Mouse (Mus musculus) kidney, postnatal 36 days (tissue): Measurements from ENCODE around the gene Atg4d.
"Not testable (repeated sequence)": the region's sequence is repeated elsewhere in the genome, so short reads cannot be mapped to it uniquely, and the experiment has no call there.

Experiments
- DNase-seq, 2 experiments: peaks; one replicate each; pipeline ENCODE4 v3.0.0; 2021 to 2022; ENCODE audit warnings: mixed read lengths in 2 of 2

Gene Atg4d

DNA sequence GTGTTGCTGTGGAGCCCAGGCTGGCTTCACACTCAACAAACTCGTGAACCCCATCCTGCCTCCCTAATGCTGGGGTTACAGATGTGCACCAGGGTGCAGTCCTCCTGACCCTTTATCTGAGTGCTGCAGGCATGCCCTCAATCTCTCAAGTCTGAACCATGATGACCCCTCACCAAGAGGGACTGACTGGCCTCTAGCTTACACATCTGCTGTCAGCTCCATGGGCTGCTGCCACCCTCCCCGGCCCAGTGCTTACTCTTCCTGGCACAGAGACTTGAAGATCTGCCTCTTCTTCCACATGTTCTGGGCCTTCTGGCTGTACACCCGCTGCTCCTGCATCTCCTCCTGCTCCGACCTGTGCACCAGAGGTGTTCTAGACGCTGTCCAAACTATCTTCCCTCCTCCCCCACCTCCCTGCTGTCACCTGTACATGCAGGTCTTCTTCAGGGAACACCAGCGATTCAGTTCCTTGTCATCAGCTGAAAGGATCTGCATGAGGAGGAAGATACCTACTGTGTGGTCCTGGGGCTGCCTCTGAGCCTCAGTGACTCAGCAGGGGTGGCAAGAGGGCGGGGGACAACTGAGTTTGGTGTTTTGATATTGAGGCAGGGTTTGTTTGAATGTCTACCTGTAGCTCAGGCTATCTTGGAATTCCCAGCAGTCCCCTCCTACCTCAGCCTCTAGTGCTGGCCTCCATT, 10.1 kb downstream of the Atg4d start:
- DNase-seq: no peak

- DNase-seq: no peak
Measured at GRCm38 (mm10) chr9:21275727-21276126, 10.6 kb downstream of the Atg4d start.

GRCm38 (mm10) chr9:21276307-21276706, 11.2 kb downstream of the Atg4d start:
- no peak for DNase-seq

- DNase-seq: no peak
Measured at GRCm38 (mm10) chr9:21277776-21278175, 12.7 kb downstream of the Atg4d start.

DNA sequence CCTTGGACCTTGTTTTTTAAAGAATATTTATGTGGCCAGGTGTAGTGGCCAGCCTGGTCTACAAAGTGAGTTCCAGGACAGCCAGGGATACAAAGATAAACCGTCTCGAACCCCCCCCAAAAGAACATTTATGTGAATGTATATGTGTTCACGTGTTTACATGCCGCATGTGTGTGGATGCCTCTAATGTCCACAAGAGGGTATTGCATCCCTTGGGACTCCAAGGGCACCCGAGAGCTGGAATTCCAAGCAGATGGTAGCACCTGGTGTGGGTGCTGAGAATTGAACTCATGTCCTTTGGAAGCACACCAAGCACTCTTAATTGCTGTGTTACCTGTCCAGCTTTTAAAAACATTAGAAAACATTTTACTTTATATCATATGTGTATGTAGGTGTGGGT, 18.5 kb downstream of the Atg4d start:
- no peak for DNase-seq

DNA sequence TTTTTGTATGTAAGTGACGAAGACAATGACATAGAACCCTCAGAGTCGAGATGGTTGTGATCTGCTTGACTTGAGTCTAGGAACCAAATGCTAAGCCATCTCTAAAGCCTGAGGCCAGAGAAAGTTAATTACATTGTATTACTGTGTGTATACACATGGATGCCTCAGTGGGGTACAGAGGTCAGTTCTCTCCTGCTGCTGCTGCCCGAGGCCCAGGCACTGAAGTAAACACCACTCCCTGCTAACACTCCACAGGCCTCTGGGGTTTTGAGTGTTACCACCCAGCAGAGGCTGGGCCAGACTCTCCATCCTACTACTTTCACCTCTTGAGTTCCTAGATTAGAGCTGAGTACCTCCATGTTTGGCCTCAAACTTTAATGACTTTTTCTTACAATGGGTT, 18.9 kb downstream of the Atg4d start:
- peak; percentile 46 to 51 for DNase-seq

- DNase-seq: no peak
Measured at GRCm38 (mm10) chr9:21286753-21287152, 21.7 kb downstream of the Atg4d start.

- peak; percentile 99 for DNase-seq
Measured at GRCm38 (mm10) chr9:21287571-21288402, 22.7 kb downstream of the Atg4d start, which contains the start of gene Kri1. Gene Kri1 (minus strand): TSS chr9:21287969.

GRCm38 (mm10) chr9:21288404-21289336, 23.6 kb downstream of the Atg4d start:
- DNase-seq: no peak

DNA sequence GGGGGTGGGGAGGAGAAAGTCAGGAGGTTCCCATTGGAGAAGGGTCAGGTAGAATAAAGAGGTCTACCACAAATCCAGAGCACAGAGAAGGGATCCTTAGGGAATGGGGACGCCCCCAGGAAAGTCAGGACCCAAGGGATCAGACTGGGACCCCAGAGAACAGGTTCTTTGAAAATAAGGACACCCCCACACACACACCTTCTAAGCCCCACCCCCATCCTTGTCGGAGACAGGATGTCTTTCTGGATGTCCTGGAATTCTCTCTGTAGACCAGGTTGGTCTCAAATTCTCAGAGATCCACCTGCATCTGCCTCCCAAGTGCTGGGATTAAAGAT, 24.2 kb downstream of the Atg4d start:
- DNase-seq: no peak

DNA sequence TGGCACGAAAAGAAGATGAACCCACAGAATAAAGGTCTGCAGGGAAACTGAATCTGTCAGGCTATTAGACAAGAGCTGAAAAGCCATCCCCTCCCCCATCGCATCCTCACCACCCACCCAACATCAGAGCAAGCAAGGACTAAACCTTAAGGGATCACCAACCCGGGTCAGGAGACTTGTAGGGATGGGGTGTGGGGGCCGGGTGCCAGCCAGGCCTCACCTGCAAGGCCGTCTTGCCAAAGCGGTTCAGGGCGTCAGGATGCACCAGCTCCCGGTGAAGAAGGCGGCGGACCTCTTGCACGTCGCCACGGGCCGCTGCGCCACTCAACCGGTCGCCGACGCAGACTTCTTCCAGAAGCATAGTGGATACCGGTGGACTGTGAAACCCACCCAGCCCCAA, 25.5 kb downstream of the Atg4d start:
- peak in 1 of 2 experiments; percentile 28 for DNase-seq

GRCm38 (mm10) chr9:21291022-21291787, 26.1 kb downstream of the Atg4d start, which contains the start of gene Cdkn2d:
Gene Cdkn2d (minus strand): TSS chr9:21291407.
- peak; percentile 100 for DNase-seq

- DNase-seq: not testable (repeated sequence)
Measured at GRCm38 (mm10) chr9:21291868-21292267, 26.8 kb downstream of the Atg4d start.

GRCm38 (mm10) chr9:21292271-21292670, 27.2 kb downstream of the Atg4d start:
- no peak for DNase-seq

DNA sequence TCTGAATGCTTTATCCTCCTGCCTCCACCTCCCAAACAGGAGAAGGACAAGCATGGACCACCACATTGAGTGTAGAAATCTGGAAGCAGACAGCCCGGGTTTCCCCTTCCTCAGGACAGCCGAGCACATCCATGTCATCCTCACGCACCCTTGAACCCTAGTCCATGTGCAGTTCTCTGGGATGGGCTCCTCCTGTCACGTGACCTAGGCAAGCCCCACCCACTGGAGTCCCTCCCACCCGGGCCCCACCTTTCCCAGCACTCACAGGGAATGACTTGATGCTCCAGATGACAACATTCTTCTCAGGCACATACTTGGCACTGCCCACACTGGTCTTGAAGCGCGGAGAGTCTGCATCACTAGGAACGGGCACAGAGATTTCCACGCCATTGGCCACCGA, 33.9 kb downstream of the Atg4d start:
- no peak for DNase-seq

- no peak for DNase-seq
Measured at GRCm38 (mm10) chr9:21305065-21305464, 40.0 kb downstream of the Atg4d start.

DNA sequence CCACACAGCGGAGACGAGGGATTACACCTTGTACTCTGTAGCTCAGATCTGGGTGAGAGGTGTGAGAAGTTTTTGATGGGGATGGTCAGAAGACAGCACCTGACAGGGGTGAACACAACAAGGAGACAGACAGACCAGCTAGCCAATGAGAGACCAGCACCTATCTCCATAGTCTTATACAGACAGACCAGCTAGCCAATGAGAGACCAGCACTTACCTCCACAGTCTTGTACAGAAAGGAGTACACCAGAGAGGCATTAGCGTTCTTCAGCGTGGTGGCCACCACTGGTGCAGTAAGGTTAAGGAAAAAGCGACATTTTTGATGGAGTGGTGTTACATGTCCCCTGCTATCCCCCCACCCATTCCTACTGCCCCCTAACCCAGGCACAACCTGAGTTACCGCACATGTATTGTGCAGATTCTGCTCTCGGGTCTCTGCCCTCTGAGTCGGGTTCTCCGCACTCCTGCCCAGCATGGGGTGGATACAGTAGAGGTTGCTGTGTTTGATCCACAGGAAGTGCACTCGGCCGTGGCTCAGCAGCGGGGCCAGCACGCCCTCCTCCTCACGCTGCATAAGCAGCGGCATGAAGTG, 44.2 kb downstream of the Atg4d start:
- peak; percentile 46 to 49 for DNase-seq

- no peak for DNase-seq
Measured at GRCm38 (mm10) chr9:21311695-21312094, 46.6 kb downstream of the Atg4d start.

DNA sequence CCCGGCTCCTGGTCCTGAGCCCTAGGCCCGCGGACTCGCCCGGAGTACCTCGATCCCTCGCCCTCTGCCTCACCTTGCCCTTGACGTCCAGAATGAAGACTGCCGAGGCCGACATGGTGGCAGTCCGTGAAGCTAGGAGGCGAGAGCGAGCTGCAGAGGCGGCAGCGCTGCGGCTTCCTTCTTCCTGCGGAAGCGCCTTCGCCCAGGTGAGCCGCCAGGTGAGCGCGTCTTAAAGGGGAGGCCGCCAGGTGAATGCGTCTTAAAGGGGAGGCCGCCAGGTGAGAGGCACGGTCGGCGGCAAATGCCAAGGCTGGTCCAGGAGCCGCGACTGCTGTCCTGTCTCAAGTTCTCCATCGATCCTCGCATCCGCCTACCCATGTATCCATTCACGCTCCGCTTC, 47.0 kb downstream of the Atg4d start, which contains the start of gene Ap1m2:
Ap1m2 (minus strand) TSS at position 204 of the 400 bp plus-strand sequence.
- DNase-seq: peak; percentile 62 to 71

- DNase-seq: peak; percentile 84 to 96
Measured at GRCm38 (mm10) chr9:21313394-21313793, 48.3 kb downstream of the Atg4d start.

DNA sequence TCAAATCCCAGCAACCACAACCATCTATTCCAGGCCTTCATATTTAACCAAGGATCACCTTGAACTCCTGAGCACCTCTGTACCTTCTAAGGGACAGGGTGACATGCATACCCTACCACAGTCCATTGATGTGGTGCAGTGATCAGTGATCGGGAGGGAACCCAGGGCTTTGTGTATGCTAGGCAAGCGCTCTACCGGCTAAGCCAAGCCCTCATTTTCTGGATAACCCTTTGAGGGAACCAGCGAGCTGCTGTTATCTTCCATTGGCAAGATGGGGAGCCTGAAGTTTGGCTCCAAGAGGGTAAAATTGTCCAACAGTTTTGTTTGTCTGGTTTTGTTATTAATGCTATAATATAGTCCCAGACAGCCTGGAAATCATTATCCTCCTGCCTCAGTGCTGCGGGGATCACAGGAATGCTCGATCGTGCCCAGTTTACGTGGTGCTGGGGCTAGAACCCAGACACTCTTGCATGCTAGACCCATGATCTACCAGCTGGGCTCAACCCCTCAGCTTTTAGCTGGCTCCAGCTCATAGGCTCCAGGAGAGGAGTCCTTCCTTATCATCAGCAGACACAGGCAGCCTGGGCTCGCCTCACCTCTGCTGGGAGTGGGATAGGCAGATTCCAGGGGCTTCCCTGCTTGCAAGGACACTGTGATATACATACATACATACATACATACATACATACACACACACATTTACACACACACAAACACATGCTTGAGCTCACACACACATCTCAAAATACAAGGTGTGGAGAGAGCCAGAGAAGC, 49.5 kb downstream of the Atg4d start:
- DNase-seq: no peak
